Mouse (Mus musculus) brain, embryonic 14.5 days (tissue): ENCODE measurements around the gene Thbs3.

Source experiments
- CTCF ChIP-seq: fragments of 200-500 bp; IDR thresholded peaks from 2 replicates; pipeline ENCODE4 v1.5.1; 2012; ENCODE audit warnings: inconsistent platforms, mild to moderate bottlenecking, moderate library complexity, borderline replicate concordance; ENCODE audit not compliant: insufficient read depth, insufficient read length; ENCODE audit errors: extremely low read depth
- POLR2A ChIP-seq: fragments of 200-500 bp; IDR thresholded peaks from 2 replicates; pipeline ENCODE4 v1.6.1; 2012; ENCODE audit warnings: mild to moderate bottlenecking, inconsistent platforms, borderline replicate concordance; ENCODE audit not compliant: poor library complexity, insufficient read depth, insufficient read length, severe bottlenecking; ENCODE audit errors: extremely low read depth

DNA sequence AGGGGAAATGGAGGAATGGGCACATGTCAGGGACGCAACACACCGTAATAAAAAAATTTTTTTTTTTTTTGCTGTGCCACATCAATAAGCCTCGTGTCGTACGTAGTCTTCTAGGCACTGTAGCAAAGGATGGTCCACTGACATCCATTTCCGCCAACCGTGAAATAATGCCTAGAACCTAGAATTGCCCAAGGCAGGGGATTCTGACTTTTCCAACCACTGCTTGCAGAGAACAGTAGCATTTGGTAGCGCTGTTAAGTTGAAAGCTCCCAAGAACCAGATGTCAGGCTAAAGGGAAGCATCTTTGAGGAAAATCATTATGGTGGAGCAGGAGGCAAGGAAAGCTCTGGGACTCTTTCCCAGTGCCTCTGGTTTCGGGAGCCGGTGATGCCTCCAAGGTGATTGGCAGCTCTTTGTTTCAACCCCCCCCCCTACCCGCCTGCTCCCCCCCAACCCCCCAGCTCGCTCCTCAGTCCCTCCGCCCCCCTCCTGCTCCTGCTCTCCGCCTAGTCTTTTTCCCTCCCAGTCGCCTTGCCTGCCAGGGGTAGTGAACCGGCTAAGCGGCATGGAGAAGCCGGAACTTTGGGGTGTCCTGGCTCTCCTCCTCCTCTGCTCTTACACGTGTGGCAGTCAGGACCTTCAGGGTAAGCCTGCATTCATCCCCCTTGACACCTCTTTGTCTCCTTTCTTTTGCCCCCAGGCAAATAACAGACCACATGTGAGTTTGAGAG, at the start of gene Thbs3:
- TF ChIP-seq CTCF, result no peak
- TF ChIP-seq POLR2A, result no peak
